Mouse (Mus musculus) B cell, adult (primary cell): ENCODE measurements around the gene Olfr160. TPM values are rescaled to one million over a fixed set of nuclear protein-coding genes. Genes with fewer than 3 reads are reported as not detected.

ENCODE experiments used
- total RNA-seq: library from RNA; stranded (reverse); gene quantifications from 4 replicates; pipeline ENCODE4 v1.2.4, GENCODE M21; 2023; ENCODE audit not compliant: inconsistent age

Gene Olfr160
- total RNA-seq: not detected in 4 replicates

DNA sequence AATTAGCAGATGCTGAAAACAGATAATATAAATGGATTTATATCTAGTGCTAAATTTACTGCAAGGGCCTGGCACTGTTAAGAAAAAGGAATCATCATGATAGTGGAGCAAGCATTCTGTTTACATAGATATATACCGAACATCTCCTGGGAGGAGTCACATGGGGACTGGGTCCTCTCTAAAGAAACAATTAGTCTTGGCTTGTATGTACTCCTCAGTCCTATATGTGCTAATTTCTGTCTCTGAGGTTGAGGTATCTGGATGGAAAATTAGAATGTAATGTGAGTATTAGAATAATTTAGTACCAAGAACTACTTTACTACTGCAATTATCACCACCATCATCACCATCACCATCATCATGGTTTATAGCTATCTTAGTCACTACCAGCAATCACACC, at the start of gene Olfr160:
Gene Olfr160 (minus strand): TSS at position 101 of the 400 bp plus-strand sequence.

DNA sequence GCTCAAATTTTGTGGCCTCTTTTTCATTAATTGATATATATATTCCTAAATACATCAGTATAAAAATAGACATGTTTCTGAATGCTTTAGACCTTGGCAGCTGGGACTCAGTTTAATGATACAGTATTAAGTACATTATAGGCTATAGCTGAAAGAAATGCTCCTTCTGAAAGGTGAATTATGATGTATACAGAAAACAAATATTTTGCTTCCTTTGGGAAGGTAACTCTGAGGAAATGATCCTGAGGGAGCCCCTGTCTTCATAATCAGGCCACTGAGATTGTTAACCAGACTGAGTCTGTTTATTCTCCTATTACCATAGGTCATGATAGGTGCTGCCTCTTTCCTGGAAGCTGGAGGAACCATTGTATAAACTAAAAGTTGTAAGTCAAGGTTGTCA, 28.8 kb upstream of the Olfr160 start, which contains the start of gene Olfr874:
Gene Olfr874 (plus strand): TSS at position 301 of the 400 bp plus-strand sequence.

DNA sequence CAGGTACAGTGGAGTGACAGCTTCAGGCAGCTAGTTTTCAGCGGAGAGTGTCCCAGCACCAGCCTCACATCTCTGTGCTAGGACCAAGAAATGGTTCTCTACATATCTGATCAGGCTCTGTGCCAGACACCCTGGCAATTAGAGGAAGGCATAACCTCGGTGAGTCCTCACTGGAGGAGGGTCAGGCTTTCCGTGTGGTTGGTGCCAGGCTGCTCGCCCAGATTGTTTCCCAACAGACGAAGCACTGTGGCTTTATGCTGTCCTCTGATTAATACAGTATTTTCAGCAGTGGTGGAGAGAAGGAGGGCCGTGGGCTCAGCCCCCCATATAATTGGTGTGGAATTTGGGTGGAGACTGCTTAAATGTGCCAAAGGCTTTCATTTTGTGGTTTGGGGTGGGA, 46.9 kb downstream of the Olfr160 start, which contains the start of gene Panx3:
Gene Panx3 (minus strand): TSS at position 121 of the 400 bp plus-strand sequence.

Other genes with a start within 250 kb of the Olfr160 start
- 30.0 to 35.1 TPM (median 32.6 TPM) in 4 replicates for gene Msantd2, start 226.9 kb downstream of the Olfr160 start, total RNA-seq
- 0.48 to 0.80 TPM (median 0.72 TPM) in 3 of 4 replicates, not detected in the other for gene Esam, start 188.2 kb downstream of the Olfr160 start, total RNA-seq
- not detected in 4 replicates for gene Vsig2, start 177.0 kb downstream of the Olfr160 start, total RNA-seq
- gene Nrgn, start 163.3 kb downstream of the Olfr160 start, total RNA-seq: 3.5 to 5.1 TPM (median 4.3 TPM) in 4 replicates
- 9.0 to 11.4 TPM (median 9.7 TPM) in 4 replicates for gene Siae, start 160.6 kb downstream of the Olfr160 start, total RNA-seq
- gene Spa17, start 102.5 kb downstream of the Olfr160 start, total RNA-seq: 1.3 to 3.0 TPM in 2 of 4 replicates, not detected in the others
- gene Tbrg1, start 58.9 kb downstream of the Olfr160 start, total RNA-seq: 55.3 to 60.2 TPM (median 58.4 TPM) in 4 replicates
- gene Panx3, start 47.0 kb downstream of the Olfr160 start, total RNA-seq: not detected in 4 replicates
- not detected in 4 replicates for gene Olfr874, start 28.9 kb upstream of the Olfr160 start, total RNA-seq
- not detected in 4 replicates for gene Olfr875, start 55.6 kb upstream of the Olfr160 start, total RNA-seq
- gene Olfr876, start 86.8 kb upstream of the Olfr160 start, total RNA-seq: not detected in 4 replicates
- gene Olfr877, start 138.0 kb upstream of the Olfr160 start, total RNA-seq: not detected in 4 replicates
- gene Olfr145, start 180.5 kb upstream of the Olfr160 start, total RNA-seq: not detected in 4 replicates
- gene Olfr878, start 201.6 kb upstream of the Olfr160 start, total RNA-seq: not detected in 4 replicates